Mouse (Mus musculus): ENCODE results near the gene Olfr641. TPM values are rescaled to one million over a fixed set of nuclear protein-coding genes. Genes with fewer than 3 reads are reported as not detected.

The Olfr641 gene
- polyA plus RNA-seq, 1 experiment from 2014 or later, result not detected

DNA sequence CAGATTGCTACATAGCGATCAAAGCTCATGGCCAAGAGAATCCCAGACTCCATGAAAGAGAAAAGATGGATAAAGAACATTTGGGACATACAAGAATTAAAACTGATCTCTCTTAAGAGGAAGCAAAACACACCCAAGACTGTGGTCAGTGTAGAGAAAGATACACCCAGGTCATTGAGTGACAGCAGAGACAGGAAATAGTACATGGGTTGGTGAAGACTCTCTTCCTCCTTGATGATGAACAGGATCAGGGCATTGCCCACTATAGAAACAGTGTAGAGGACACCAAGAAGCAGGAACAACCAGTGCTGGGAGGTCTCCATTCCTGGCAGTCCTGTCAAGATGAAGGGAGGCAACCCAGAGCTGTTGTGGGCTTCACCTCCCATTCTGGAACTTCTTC is 24.0 kb downstream of the Olfr641 start:
- WGBS, result 76% methylated on average over 1 of the region's 1 CpGs
- Histone ChIP-seq H3K4me2 (ENCODE audit: low read depth, low read length) (no peak overlapping the region), H3K4me1 (replicated peaks; ENCODE audit: control insufficient read depth, insufficient read depth, low read length) (no peaks in the 10 kb centered on the region), H3K4me3 (ENCODE audit: low read length) (no peak overlapping the region), H3K27me3 (ENCODE audit: control insufficient read depth, insufficient read depth, low read depth, low read length) (no peaks in the 10 kb centered on the region), H3K36me3 (ENCODE audit: control insufficient read depth, insufficient read depth, low read length) (no peaks in the 10 kb centered on the region), H3K27ac (ENCODE audit: low read length) (no peak overlapping the region), H3K9me3 (ENCODE audit: control insufficient read depth, low read length) (no peaks in the 10 kb centered on the region), H3K9ac (ENCODE audit: low read length) (no peak overlapping the region)
- no peak for ATAC-seq (ENCODE audit: low read depth)

DNA sequence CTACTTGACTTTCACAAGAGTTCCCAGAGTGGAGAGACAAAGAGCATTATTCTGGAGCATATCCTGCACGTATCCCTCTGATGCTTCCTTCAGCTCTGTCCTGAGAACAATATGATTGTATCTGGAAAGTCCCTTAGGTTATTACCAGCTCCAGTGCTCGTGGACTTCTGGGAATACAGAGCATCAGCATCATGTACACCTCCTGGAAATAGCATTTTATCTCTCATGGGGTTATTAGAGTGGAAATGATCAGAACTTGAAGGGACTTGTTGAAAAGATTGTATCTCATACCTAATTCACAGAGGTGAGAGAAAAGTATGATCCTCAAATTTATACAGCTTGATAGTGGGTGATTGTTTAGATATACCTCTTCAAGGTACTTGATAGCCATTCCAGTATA is 26.1 kb downstream of the Olfr641 start, which contains the start of gene 4930516K23Rik:
4930516K23Rik (minus strand) TSS at position 101 of the 400 bp plus-strand sequence.
- no peak for ATAC-seq (ENCODE audit: low read depth)
- no peaks in the 10 kb centered on the region for H3K36me3 ChIP-seq (ENCODE audit: control insufficient read depth, insufficient read depth, low read length)
- no peaks in the 10 kb centered on the region for H3K4me1 ChIP-seq (replicated peaks; ENCODE audit: control insufficient read depth, insufficient read depth, low read length)
- no peaks in the 10 kb centered on the region for H3K27me3 ChIP-seq (ENCODE audit: control insufficient read depth, insufficient read depth, low read depth, low read length)
- H3K27ac ChIP-seq (ENCODE audit: low read length), result no peak within 1 kb of the TSS
- H3K4me3 ChIP-seq (ENCODE audit: low read length), result no peak within 1 kb of the TSS
- no peak within 1 kb of the TSS for H3K4me2 ChIP-seq (ENCODE audit: low read depth, low read length)
- H3K9me3 ChIP-seq (ENCODE audit: control insufficient read depth, low read length), result no peaks in the 10 kb centered on the region
- H3K9ac ChIP-seq (ENCODE audit: low read length), result no peak within 1 kb of the TSS
- 39% methylated on average over 2 of the region's 2 CpGs for WGBS

DNA sequence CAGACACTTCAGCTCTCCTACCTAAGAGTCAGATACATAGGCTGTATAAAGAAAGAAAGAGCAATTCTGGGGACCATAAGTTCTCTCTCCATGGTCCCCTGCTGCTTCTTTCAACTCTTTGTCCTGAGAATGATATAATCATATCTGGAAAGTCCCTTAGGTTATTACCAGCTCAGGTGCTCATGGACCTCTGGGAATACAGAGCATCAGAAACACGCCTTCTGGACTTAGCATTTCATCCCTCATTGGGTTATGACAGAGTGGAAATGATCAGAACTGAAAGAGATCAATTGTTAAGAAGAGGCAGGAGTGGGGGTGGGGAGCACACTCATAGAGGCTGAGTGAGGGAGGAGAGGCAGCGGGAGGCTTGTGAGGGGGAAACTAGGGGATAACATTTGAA is 36.5 kb downstream of the Olfr641 start, which contains the start of gene Olfr644:
Olfr644 (minus strand) TSS at position 101 of the 400 bp plus-strand sequence.
- Histone ChIP-seq H3K27me3 (ENCODE audit: control insufficient read depth, insufficient read depth, low read depth, low read length) (no peaks in the 10 kb centered on the region), H3K9me3 (ENCODE audit: control insufficient read depth, low read length) (no peaks in the 10 kb centered on the region), H3K4me1 (replicated peaks; ENCODE audit: control insufficient read depth, insufficient read depth, low read length) (no peaks in the 10 kb centered on the region), H3K9ac (ENCODE audit: low read length) (no peak within 1 kb of the TSS), H3K4me3 (ENCODE audit: low read length) (no peak within 1 kb of the TSS), H3K36me3 (ENCODE audit: control insufficient read depth, insufficient read depth, low read length) (no peaks in the 10 kb centered on the region), H3K27ac (ENCODE audit: low read length) (no peak within 1 kb of the TSS), H3K4me2 (ENCODE audit: low read depth, low read length) (no peak within 1 kb of the TSS)
- 57% methylated on average over 2 of the region's 2 CpGs for WGBS
- no peak for ATAC-seq (ENCODE audit: low read depth)

DNA sequence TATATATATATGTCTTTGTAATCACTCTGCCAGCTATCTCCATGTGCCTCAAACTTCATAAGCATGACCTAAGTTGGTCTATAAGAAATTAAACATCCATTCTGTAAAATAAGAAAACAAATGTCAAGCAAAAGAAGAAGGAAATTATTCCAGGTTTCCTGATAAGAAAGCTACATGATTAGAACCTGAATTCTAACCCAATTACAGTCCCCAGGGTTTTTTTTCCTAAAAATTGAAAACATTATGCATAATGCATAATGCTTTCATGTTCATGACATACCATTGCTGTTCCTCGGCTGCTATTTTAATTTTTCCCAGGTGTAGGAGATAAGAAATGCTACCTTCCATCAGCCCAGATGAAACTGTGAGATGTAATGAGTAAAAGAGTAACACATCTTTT is 50.1 kb downstream of the Olfr641 start, which contains the start of gene Olfr645:
Olfr645 (minus strand) TSS at position 101 of the 400 bp plus-strand sequence.
- Histone ChIP-seq H3K4me3 (ENCODE audit: low read length) (no peak within 1 kb of the TSS), H3K9ac (ENCODE audit: low read length) (no peak within 1 kb of the TSS), H3K36me3 (ENCODE audit: control insufficient read depth, insufficient read depth, low read length) (no peaks in the 10 kb centered on the region), H3K4me2 (ENCODE audit: low read depth, low read length) (no peak within 1 kb of the TSS), H3K4me1 (replicated peaks; ENCODE audit: control insufficient read depth, insufficient read depth, low read length) (no peaks in the 10 kb centered on the region), H3K27ac (ENCODE audit: low read length) (no peak within 1 kb of the TSS), H3K27me3 (ENCODE audit: control insufficient read depth, insufficient read depth, low read depth, low read length) (no peaks in the 10 kb centered on the region), H3K9me3 (ENCODE audit: control insufficient read depth, low read length) (no peaks in the 10 kb centered on the region)
- 70% methylated on average over 1 of the region's 1 CpGs for WGBS
- no peak for ATAC-seq (ENCODE audit: low read depth)

Other genes starting within 250 kb of the Olfr641 start
- not detected in 2 replicates for gene Olfr67, start 243.6 kb upstream of the Olfr641 start, polyA plus RNA-seq (2015; fragmentation: Nextera tagmentation; extraction: Ambion mirVana)
- gene Hbb-bt, start 221.4 kb upstream of the Olfr641 start, polyA plus RNA-seq (2015; fragmentation: Nextera tagmentation; extraction: Ambion mirVana), result 4,593 and 5,475 TPM in 2 replicates
- 15,216 and 18,375 TPM in 2 replicates for gene Hbb-bs, start 207.3 kb upstream of the Olfr641 start, polyA plus RNA-seq (2015; fragmentation: Nextera tagmentation; extraction: Ambion mirVana)
- not detected in 2 replicates for gene Hbb-bh2, start 194.9 kb upstream of the Olfr641 start, polyA plus RNA-seq (2015; fragmentation: Nextera tagmentation; extraction: Ambion mirVana)
- gene Hbb-bh1, start 192.3 kb upstream of the Olfr641 start, polyA plus RNA-seq (2015; fragmentation: Nextera tagmentation; extraction: Ambion mirVana), result 2.2 and 2.4 TPM in 2 replicates
- 176 and 183 TPM in 2 replicates for gene Hbb-y, start 182.2 kb upstream of the Olfr641 start, polyA plus RNA-seq (2015; fragmentation: Nextera tagmentation; extraction: Ambion mirVana)
- gene Olfr66, start 149.2 kb upstream of the Olfr641 start, polyA plus RNA-seq (2015; fragmentation: Nextera tagmentation; extraction: Ambion mirVana), result not detected in 2 replicates
- gene Olfr64, start 141.0 kb upstream of the Olfr641 start, polyA plus RNA-seq (2015; fragmentation: Nextera tagmentation; extraction: Ambion mirVana), result not detected in 2 replicates
- not detected in 2 replicates for gene Olfr65, start 132.0 kb upstream of the Olfr641 start, polyA plus RNA-seq (2015; fragmentation: Nextera tagmentation; extraction: Ambion mirVana)
- not detected in 2 replicates for gene Olfr631, start 106.6 kb upstream of the Olfr641 start, polyA plus RNA-seq (2015; fragmentation: Nextera tagmentation; extraction: Ambion mirVana)
- gene Olfr632, start 101.1 kb upstream of the Olfr641 start, polyA plus RNA-seq (2015; fragmentation: Nextera tagmentation; extraction: Ambion mirVana), result not detected in 2 replicates
- gene Olfr633, start 91.0 kb upstream of the Olfr641 start, polyA plus RNA-seq (2015; fragmentation: Nextera tagmentation; extraction: Ambion mirVana), result not detected in 2 replicates
- not detected in 2 replicates for gene Olfr635, start 64.3 kb upstream of the Olfr641 start, polyA plus RNA-seq (2015; fragmentation: Nextera tagmentation; extraction: Ambion mirVana)
- not detected in 2 replicates for gene Olfr638, start 36.7 kb upstream of the Olfr641 start, polyA plus RNA-seq (2015; fragmentation: Nextera tagmentation; extraction: Ambion mirVana)
- not detected in 2 replicates for gene Olfr639, start 18.1 kb upstream of the Olfr641 start, polyA plus RNA-seq (2015; fragmentation: Nextera tagmentation; extraction: Ambion mirVana)
- not detected in 2 replicates for gene Olfr640, start 9.9 kb upstream of the Olfr641 start, polyA plus RNA-seq (2015; fragmentation: Nextera tagmentation; extraction: Ambion mirVana)
- gene Olfr642, start 17.2 kb downstream of the Olfr641 start, polyA plus RNA-seq (2015; fragmentation: Nextera tagmentation; extraction: Ambion mirVana), result not detected in 2 replicates
- gene 4930516K23Rik, start 26.0 kb downstream of the Olfr641 start, polyA plus RNA-seq (2015; fragmentation: Nextera tagmentation; extraction: Ambion mirVana), result not detected in 2 replicates
- gene Olfr644, start 36.4 kb downstream of the Olfr641 start, polyA plus RNA-seq (2015; fragmentation: Nextera tagmentation; extraction: Ambion mirVana), result not detected in 2 replicates
- not detected in 2 replicates for gene Olfr645, start 50.0 kb downstream of the Olfr641 start, polyA plus RNA-seq (2015; fragmentation: Nextera tagmentation; extraction: Ambion mirVana)
- not detected in 2 replicates for gene Olfr646, start 69.4 kb downstream of the Olfr641 start, polyA plus RNA-seq (2015; fragmentation: Nextera tagmentation; extraction: Ambion mirVana)
- gene Ubqln5, start 94.4 kb downstream of the Olfr641 start, polyA plus RNA-seq (2015; fragmentation: Nextera tagmentation; extraction: Ambion mirVana), result not detected in 2 replicates
- gene Olfr643, start 102.0 kb downstream of the Olfr641 start, polyA plus RNA-seq (2015; fragmentation: Nextera tagmentation; extraction: Ambion mirVana), result not detected in 2 replicates
- gene Ubqln3, start 107.8 kb downstream of the Olfr641 start, polyA plus RNA-seq (2015; fragmentation: Nextera tagmentation; extraction: Ambion mirVana), result not detected in 2 replicates
- not detected in 2 replicates for gene Ubqlnl, start 115.1 kb downstream of the Olfr641 start, polyA plus RNA-seq (2015; fragmentation: Nextera tagmentation; extraction: Ambion mirVana)
- gene Olfm5, start 129.4 kb downstream of the Olfr641 start, polyA plus RNA-seq (2015; fragmentation: Nextera tagmentation; extraction: Ambion mirVana), result 0.20 TPM in 1 of 2 replicates, not detected in the other
- gene Olfr648, start 147.9 kb downstream of the Olfr641 start, polyA plus RNA-seq (2015; fragmentation: Nextera tagmentation; extraction: Ambion mirVana), result 0.16 and 0.21 TPM in 2 replicates
- gene Olfr649, start 160.5 kb downstream of the Olfr641 start, polyA plus RNA-seq (2015; fragmentation: Nextera tagmentation; extraction: Ambion mirVana), result not detected in 2 replicates
- gene Trim6, start 183.3 kb downstream of the Olfr641 start, polyA plus RNA-seq (2015; fragmentation: Nextera tagmentation; extraction: Ambion mirVana), result 0.74 and 1.4 TPM in 2 replicates
- 2.6 and 3.8 TPM in 2 replicates for gene Trim34a, start 209.0 kb downstream of the Olfr641 start, polyA plus RNA-seq (2015; fragmentation: Nextera tagmentation; extraction: Ambion mirVana)

Measured in lung, embryonic 16.5 days (tissue).